Mouse (Mus musculus): ENCODE measurements around the gene Zbtb25. TPM values are rescaled to one million over a fixed set of nuclear protein-coding genes. Genes with fewer than 3 reads are reported as not detected.

Gene Zbtb25
- polyA plus RNA-seq, 1 experiment from 2014 or later: 20.3 TPM

DNA sequence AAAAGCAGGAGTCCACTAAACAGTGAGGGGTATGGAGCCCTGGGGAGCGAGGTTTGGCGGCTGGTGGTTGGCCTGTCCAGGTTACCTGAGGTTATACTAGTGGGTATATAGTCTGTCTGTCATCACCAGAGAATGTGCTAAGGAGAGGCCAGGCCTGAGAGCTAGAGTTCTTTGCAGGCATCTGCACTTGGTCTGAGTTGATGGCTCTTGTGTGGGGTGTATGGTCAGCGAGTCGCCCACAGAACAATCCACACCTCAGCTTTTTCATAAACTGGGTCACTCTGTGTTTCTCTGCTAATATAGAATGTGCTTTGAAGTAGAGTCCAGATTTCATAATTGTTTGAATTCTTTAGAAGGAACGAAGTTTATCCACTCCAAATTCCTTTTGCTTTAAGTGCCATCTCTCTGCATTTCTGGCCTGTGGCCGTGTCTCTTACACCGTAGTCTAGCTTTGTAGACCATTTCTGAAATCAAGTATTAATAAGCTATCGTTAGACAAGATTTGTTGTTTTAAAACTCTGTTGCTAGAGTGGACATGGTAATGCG is 70.0 kb downstream of the Zbtb25 start:
- H3K9ac ChIP-seq (ENCODE audit: low read length): no peak overlapping the region
- no peak overlapping the region for H3K27ac ChIP-seq (ENCODE audit: low read depth, low read length)
- WGBS: 94% methylated on average over 9 of the region's 9 CpGs
- peaks cover 45% of the 10 kb centered on the region for H3K36me3 ChIP-seq (ENCODE audit: control insufficient read depth, insufficient read depth, low read length)
- no peaks in the 10 kb centered on the region for H3K4me1 ChIP-seq (ENCODE audit: control insufficient read depth, insufficient read depth, low read length)
- no peak overlapping the region for H3K4me2 ChIP-seq (ENCODE audit: low read length)
- no peaks in the 10 kb centered on the region for H3K9me3 ChIP-seq (replicated peaks; ENCODE audit: control insufficient read depth, low read length)
- H3K27me3 ChIP-seq (replicated peaks; ENCODE audit: control insufficient read depth, insufficient read depth, low read length): no peaks in the 10 kb centered on the region
- DNase-seq (ENCODE audit: low spot score) (no peak), ATAC-seq (no peak)
- H3K4me3 ChIP-seq (ENCODE audit: low read depth, low read length): no peak overlapping the region

- WGBS: 62% methylated on average over 5 of the region's 5 CpGs
- no peak overlapping the region for H3K4me2 ChIP-seq (ENCODE audit: low read length)
- H3K9me3 ChIP-seq (replicated peaks; ENCODE audit: control insufficient read depth, low read length): no peaks in the 10 kb centered on the region
- peak; percentile 62 for ATAC-seq
- no peak overlapping the region for H3K4me3 ChIP-seq (ENCODE audit: low read depth, low read length)
- no peaks in the 10 kb centered on the region for H3K27me3 ChIP-seq (replicated peaks; ENCODE audit: control insufficient read depth, insufficient read depth, low read length)
- DNase-seq (ENCODE audit: low spot score): peak; percentile 62
- H3K4me1 ChIP-seq (ENCODE audit: control insufficient read depth, insufficient read depth, low read length): no peaks in the 10 kb centered on the region
- H3K9ac ChIP-seq (ENCODE audit: low read length): no peak overlapping the region
- peaks cover 43% of the 10 kb centered on the region for H3K36me3 ChIP-seq (ENCODE audit: control insufficient read depth, insufficient read depth, low read length)
- H3K27ac ChIP-seq (ENCODE audit: low read depth, low read length): no peak overlapping the region
Observed at GRCm38 (mm10) chr12:76297830-76298229, 71.6 kb downstream of the Zbtb25 start.

Other genes with a start within 250 kb of the Zbtb25 start
- gene Esr2, start 192.3 kb downstream of the Zbtb25 start, polyA plus RNA-seq (2014; fragmentation: Nextera tagmentation; extraction: Ambion mirVana): 0.05 and 0.11 TPM in 2 replicates
- gene Tex21, start 122.9 kb downstream of the Zbtb25 start, polyA plus RNA-seq (2014; fragmentation: Nextera tagmentation; extraction: Ambion mirVana): not detected in 2 replicates
- gene Mthfd1, start 114.3 kb downstream of the Zbtb25 start, polyA plus RNA-seq (2014; fragmentation: Nextera tagmentation; extraction: Ambion mirVana): 41.3 and 43.2 TPM in 2 replicates
- 3.0 and 4.4 TPM in 2 replicates for gene Akap5, start 44.7 kb downstream of the Zbtb25 start, polyA plus RNA-seq (2014; fragmentation: Nextera tagmentation; extraction: Ambion mirVana)
- 4.2 and 5.7 TPM in 2 replicates for gene Zbtb1, start 664 bp upstream of the Zbtb25 start, polyA plus RNA-seq (2014; fragmentation: Nextera tagmentation; extraction: Ambion mirVana)
- 4.5 and 5.5 TPM in 2 replicates for gene Hspa2, start 34.6 kb upstream of the Zbtb25 start, polyA plus RNA-seq (2014; fragmentation: Nextera tagmentation; extraction: Ambion mirVana)
- 0.77 and 1.2 TPM in 2 replicates for gene Ppp1r36, start 47.9 kb upstream of the Zbtb25 start, polyA plus RNA-seq (2014; fragmentation: Nextera tagmentation; extraction: Ambion mirVana)
- 0.47 and 0.64 TPM in 2 replicates for gene Plekhg3, start 161.3 kb upstream of the Zbtb25 start, polyA plus RNA-seq (2014; fragmentation: Nextera tagmentation; extraction: Ambion mirVana)